Mouse (Mus musculus) heart, adult 2 months (tissue): ENCODE measurements at regions not wholly inside any gene's neighbourhood (a gene's known extent, or its start where the extent isn't known, plus 50 kb on each side); places are given as distances from the start of the nearest gene placed in this dataset.

Experiments used
- CTCF ChIP-seq: fragments of 200-600 bp; IDR thresholded peaks from 2 replicates; pipeline ENCODE4 v1.8.1; 2022; ENCODE audit warnings: antibody characterized with exemption, mild to moderate bottlenecking, moderate library complexity
- EP300 ChIP-seq: fragments of 200-500 bp; IDR thresholded peaks from 2 replicates; pipeline ENCODE4 v1.6.1; 2011; ENCODE audit warnings: low read depth, low read length, control low read depth; ENCODE audit not compliant: insufficient read depth

- no peak for TF ChIP-seq EP300
- TF ChIP-seq CTCF, result no peak
Measured at GRCm38 (mm10) chr3:17216825-17217224, 731.4 kb upstream of the Cypt12 start.
